Mouse (Mus musculus): Measurements from ENCODE around the gene Hnrnpul1. TPM values are rescaled to one million over a fixed set of nuclear protein-coding genes. Genes with fewer than 3 reads are reported as not detected.
"Not testable (repeated sequence)": the region's sequence is repeated elsewhere in the genome, so short reads cannot be mapped to it uniquely, and the experiment has no call there.

Hnrnpul1 gene
- polyA plus RNA-seq, 1 experiment from 2014 or later, result 39.6 TPM

DNA sequence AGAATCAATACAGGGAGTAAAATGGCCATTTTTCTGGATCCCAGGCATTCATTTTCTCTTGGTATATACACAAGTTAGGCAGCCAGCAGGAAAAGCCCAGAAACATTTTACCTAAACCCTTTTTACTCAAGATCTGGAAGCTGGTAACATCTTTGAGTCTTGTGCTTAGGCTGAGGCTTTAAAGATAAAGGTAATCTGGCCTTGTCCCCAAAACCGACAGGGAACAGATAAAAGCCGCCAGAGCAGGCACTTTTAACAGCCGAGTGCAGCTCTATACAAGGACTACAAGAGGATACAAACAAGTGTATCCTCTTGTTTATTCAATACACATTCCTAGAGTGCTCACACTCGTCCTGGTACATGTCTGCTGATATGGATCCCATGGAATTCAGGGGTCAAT, 19.6 kb downstream of the Hnrnpul1 start:
- no peaks in the 10 kb centered on the region for H3K4me1 ChIP-seq (ENCODE audit: control insufficient read depth, insufficient read depth, low read length)
- 49% methylated on average over 4 of the region's 4 CpGs for WGBS
- H3K4me2 ChIP-seq (ENCODE audit: low read depth, low read length), result no peak overlapping the region
- no peak overlapping the region for H3K9ac ChIP-seq (ENCODE audit: low read length)
- no peaks in the 10 kb centered on the region for H3K27me3 ChIP-seq (ENCODE audit: control insufficient read depth, insufficient read depth, low read length)
- ATAC-seq (ENCODE audit: insufficient read depth, low FRiP score), result no peak
- no peak overlapping the region for H3K4me3 ChIP-seq (replicated peaks; ENCODE audit: low read length)
- H3K27ac ChIP-seq (ENCODE audit: low read length), result no peak overlapping the region
- H3K9me3 ChIP-seq (replicated peaks; ENCODE audit: control insufficient read depth, low read length), result no peaks in the 10 kb centered on the region
- H3K36me3 ChIP-seq (ENCODE audit: control insufficient read depth, insufficient read depth, low read length), result peaks cover 49% of the 10 kb centered on the region

DNA sequence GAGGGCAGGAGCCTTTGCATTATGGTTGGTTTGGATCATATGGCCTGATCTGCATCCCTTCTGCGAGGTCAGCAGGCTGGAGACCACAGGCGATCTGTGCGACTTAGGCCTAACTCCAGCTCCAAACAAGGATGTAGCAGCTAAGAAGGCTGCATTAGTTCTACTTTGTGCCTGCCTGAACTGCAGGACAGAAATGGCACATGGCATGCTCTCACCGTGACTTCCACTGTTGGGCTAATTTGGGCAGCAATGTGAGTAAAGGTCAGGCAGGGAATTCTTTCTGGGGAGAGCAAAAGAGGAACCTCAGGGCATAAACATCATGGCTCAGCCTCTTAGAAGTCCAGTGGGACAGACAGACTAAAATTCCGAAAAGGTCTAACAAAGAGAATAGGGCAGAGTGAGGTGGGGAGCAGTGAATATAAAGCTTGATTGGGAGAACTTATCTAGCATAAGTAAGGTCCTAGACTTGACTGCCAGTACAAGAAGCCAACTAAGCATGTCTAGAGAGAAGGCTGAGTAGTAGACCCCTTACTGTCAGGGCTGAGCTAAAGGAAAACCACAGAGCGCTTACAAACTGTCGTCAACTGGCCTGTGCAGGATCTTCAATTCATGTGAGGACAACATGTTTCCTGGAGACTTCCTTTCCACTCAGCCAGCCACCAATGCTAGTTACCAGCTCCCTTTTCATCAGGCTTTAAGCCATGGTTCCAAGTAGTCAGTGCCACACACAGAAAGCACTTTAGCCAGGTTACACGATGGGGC, 23.1 kb downstream of the Hnrnpul1 start:
- Histone ChIP-seq H3K4me2 (ENCODE audit: low read depth, low read length) (no peak overlapping the region), H3K9me3 (replicated peaks; ENCODE audit: control insufficient read depth, low read length) (no peaks in the 10 kb centered on the region), H3K4me1 (ENCODE audit: control insufficient read depth, insufficient read depth, low read length) (no peaks in the 10 kb centered on the region), H3K9ac (ENCODE audit: low read length) (no peak overlapping the region), H3K36me3 (ENCODE audit: control insufficient read depth, insufficient read depth, low read length) (peaks cover 58% of the 10 kb centered on the region), H3K27ac (ENCODE audit: low read length) (no peak overlapping the region), H3K4me3 (replicated peaks; ENCODE audit: low read length) (no peak overlapping the region), H3K27me3 (ENCODE audit: control insufficient read depth, insufficient read depth, low read length) (no peaks in the 10 kb centered on the region)
- 89% methylated on average over 8 of the region's 8 CpGs for WGBS
- no peak for ATAC-seq (ENCODE audit: insufficient read depth, low FRiP score)

DNA sequence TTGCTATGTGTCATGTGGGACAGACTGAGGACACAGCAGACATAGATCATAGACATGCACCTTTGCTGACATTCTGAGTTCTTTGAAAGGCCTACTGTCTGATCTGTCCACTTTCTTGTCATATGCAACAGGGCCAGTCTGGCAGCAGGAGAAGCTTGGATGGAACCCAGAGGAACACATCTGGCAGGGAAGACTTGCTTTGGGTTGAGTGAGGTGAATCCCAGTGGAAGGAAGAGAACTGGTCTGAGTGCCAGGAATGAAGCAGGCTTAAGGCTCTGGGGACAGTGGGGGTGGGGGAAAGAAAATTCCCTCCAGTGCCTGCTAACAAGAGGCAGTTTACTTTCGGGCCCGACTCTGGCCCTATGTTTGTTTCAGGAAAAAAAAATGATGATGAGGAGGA, 24.7 kb downstream of the Hnrnpul1 start:
- peaks cover 65% of the 10 kb centered on the region for H3K36me3 ChIP-seq (ENCODE audit: control insufficient read depth, insufficient read depth, low read length)
- H3K4me2 ChIP-seq (ENCODE audit: low read depth, low read length), result no peak overlapping the region
- ATAC-seq (ENCODE audit: insufficient read depth, low FRiP score), result no peak
- no peak overlapping the region for H3K27ac ChIP-seq (ENCODE audit: low read length)
- no peaks in the 10 kb centered on the region for H3K27me3 ChIP-seq (ENCODE audit: control insufficient read depth, insufficient read depth, low read length)
- no peak overlapping the region for H3K4me3 ChIP-seq (replicated peaks; ENCODE audit: low read length)
- H3K9ac ChIP-seq (ENCODE audit: low read length), result no peak overlapping the region
- no peaks in the 10 kb centered on the region for H3K4me1 ChIP-seq (ENCODE audit: control insufficient read depth, insufficient read depth, low read length)
- H3K9me3 ChIP-seq (replicated peaks; ENCODE audit: control insufficient read depth, low read length), result no peaks in the 10 kb centered on the region
- WGBS, result 92% methylated on average over 2 of the region's 2 CpGs

DNA sequence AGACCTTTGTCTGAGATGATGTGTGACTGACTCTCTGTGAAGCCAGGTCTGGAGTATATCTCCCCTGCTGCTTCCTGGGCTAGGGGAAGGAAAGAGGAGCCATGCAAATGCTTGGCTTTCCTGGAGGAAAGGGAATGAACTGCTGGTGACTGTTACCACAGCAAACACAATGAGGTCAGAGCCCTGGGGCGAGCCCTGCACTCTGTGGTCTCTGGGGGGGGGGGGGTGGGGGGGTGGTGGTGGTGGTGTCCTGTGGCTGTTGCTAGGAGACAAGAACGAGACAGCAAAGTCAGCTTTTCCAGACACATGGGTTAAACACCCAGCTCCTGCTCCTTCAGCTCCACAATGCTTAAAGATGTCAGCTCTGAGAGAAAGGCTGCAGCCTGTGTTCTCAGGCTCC, 25.2 kb downstream of the Hnrnpul1 start:
- Histone ChIP-seq H3K4me1 (ENCODE audit: control insufficient read depth, insufficient read depth, low read length) (no peaks in the 10 kb centered on the region), H3K9ac (ENCODE audit: low read length) (no peak overlapping the region), H3K4me3 (replicated peaks; ENCODE audit: low read length) (no peak overlapping the region), H3K27ac (ENCODE audit: low read length) (no peak overlapping the region), H3K27me3 (ENCODE audit: control insufficient read depth, insufficient read depth, low read length) (no peaks in the 10 kb centered on the region), H3K9me3 (replicated peaks; ENCODE audit: control insufficient read depth, low read length) (no peaks in the 10 kb centered on the region), H3K36me3 (ENCODE audit: control insufficient read depth, insufficient read depth, low read length) (peaks cover 68% of the 10 kb centered on the region), H3K4me2 (ENCODE audit: low read depth, low read length) (no peak overlapping the region)
- 29% methylated on average over 2 of the region's 2 CpGs for WGBS
- no peak for ATAC-seq (ENCODE audit: insufficient read depth, low FRiP score)

DNA sequence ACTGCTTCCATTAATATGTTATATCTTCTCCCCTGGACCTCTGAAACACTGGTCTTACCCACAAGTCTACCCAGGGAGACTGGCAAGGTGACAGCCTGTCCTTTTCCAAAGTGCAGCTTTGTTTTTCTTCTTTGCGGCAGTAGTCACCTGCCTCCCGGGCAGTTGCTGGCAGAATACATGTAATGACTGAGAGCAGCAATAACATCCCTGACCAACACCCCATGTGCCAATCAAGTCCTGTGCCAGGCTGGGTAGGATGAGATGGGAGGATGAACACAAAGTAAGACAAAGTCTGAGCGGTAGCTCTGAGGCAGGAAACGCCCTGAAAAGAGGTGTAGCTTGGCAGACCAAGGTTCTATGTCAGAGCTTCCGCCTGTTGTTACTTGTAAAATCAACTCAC, 26.8 kb downstream of the Hnrnpul1 start:
- H3K4me2 ChIP-seq (ENCODE audit: low read depth, low read length), result no peak overlapping the region
- no peak overlapping the region for H3K4me3 ChIP-seq (replicated peaks; ENCODE audit: low read length)
- no peaks in the 10 kb centered on the region for H3K27me3 ChIP-seq (ENCODE audit: control insufficient read depth, insufficient read depth, low read length)
- no peak overlapping the region for H3K9ac ChIP-seq (ENCODE audit: low read length)
- no peak for ATAC-seq (ENCODE audit: insufficient read depth, low FRiP score)
- no peaks in the 10 kb centered on the region for H3K4me1 ChIP-seq (ENCODE audit: control insufficient read depth, insufficient read depth, low read length)
- no peaks in the 10 kb centered on the region for H3K9me3 ChIP-seq (replicated peaks; ENCODE audit: control insufficient read depth, low read length)
- no peak overlapping the region for H3K27ac ChIP-seq (ENCODE audit: low read length)
- H3K36me3 ChIP-seq (ENCODE audit: control insufficient read depth, insufficient read depth, low read length), result peaks cover 71% of the 10 kb centered on the region
- WGBS, result 89% methylated on average over 5 of the region's 5 CpGs

DNA sequence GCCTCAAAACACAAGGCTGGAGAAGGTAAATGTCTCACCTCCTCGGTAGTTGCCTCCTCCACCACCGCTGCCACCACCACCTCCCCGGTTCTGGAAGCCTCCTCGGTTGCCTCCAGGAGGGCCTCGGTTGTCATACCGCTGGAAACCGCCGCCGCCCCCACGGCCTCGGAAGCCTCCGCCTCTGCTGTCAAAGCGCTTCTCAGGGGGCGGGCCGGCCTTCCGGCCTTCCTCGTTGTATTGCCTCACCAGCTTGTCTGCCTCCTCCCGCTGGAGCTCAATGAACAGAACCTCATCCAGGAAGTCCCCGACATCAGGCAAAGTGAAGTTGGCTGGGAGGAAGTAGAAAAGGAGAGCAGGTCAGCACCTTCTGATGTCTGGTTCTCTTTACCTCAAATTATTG, 28.7 kb downstream of the Hnrnpul1 start:
- H3K9me3 ChIP-seq (replicated peaks; ENCODE audit: control insufficient read depth, low read length), result no peaks in the 10 kb centered on the region
- H3K27me3 ChIP-seq (ENCODE audit: control insufficient read depth, insufficient read depth, low read length), result no peaks in the 10 kb centered on the region
- H3K36me3 ChIP-seq (ENCODE audit: control insufficient read depth, insufficient read depth, low read length), result peaks cover 62% of the 10 kb centered on the region
- WGBS, result 82% methylated on average over 19 of the region's 19 CpGs
- no peak overlapping the region for H3K9ac ChIP-seq (ENCODE audit: low read length)
- no peak overlapping the region for H3K27ac ChIP-seq (ENCODE audit: low read length)
- no peak overlapping the region for H3K4me2 ChIP-seq (ENCODE audit: low read depth, low read length)
- ATAC-seq (ENCODE audit: insufficient read depth, low FRiP score), result no peak
- no peak overlapping the region for H3K4me3 ChIP-seq (replicated peaks; ENCODE audit: low read length)
- no peaks in the 10 kb centered on the region for H3K4me1 ChIP-seq (ENCODE audit: control insufficient read depth, insufficient read depth, low read length)

DNA sequence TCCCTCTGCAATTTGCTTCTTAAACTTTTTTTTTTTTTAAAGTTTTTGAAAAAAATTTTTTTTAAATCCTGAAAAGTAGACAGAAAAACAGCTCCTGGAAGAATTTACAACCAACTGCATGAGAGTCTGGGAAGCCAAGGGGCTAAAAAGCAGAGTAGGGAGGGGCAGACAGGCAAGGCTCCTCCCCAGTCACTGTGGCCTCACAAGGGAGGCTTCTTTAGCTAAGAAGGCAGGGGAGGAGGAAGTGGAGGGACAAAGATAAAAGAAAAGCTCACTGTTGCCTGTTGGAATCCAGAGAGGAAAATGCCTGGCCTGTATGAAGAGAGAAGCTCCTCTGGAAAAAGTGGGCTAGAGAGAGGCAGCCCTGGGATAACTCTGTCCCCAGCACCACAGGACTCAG, 32.8 kb downstream of the Hnrnpul1 start:
- H3K36me3 ChIP-seq (ENCODE audit: control insufficient read depth, insufficient read depth, low read length), result peaks cover 37% of the 10 kb centered on the region

DNA sequence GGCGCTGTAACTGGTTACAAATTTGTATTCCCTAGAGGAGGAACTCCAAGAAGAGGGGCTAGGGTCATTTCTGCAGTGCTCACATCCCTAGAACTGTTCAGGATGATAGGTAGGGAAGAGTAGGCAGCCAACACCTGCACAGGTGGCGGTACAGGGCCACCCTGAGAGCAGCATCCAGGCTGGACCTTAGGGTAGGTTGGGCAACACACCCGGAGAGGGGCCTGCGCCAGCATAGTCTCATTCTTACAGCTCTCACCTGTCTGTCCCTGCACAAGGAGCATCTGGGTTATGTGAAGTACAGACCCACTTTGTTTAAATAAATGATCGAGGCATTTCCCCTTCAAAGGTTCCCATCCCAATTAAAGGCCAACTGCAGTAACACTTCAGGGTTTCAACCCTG, 33.8 kb downstream of the Hnrnpul1 start:
- no peak for ATAC-seq (ENCODE audit: insufficient read depth, low FRiP score)
- Histone ChIP-seq H3K4me3 (replicated peaks; ENCODE audit: low read length) (no peak overlapping the region), H3K36me3 (ENCODE audit: control insufficient read depth, insufficient read depth, low read length) (peaks cover 34% of the 10 kb centered on the region), H3K4me1 (ENCODE audit: control insufficient read depth, insufficient read depth, low read length) (peaks cover 13% of the 10 kb centered on the region), H3K27ac (ENCODE audit: low read length) (no peak overlapping the region), H3K9ac (ENCODE audit: low read length) (no peak overlapping the region), H3K27me3 (ENCODE audit: control insufficient read depth, insufficient read depth, low read length) (no peaks in the 10 kb centered on the region), H3K4me2 (ENCODE audit: low read depth, low read length) (no peak overlapping the region), H3K9me3 (replicated peaks; ENCODE audit: control insufficient read depth, low read length) (no peaks in the 10 kb centered on the region)
- 85% methylated on average over 5 of the region's 5 CpGs for WGBS

More for the DNA sequence above, 32.8 kb downstream of the Hnrnpul1 start:
- H3K4me3 ChIP-seq (replicated peaks; ENCODE audit: low read length); H3K9ac ChIP-seq (ENCODE audit: low read length); H3K9me3 ChIP-seq (replicated peaks; ENCODE audit: control insufficient read depth, low read length); H3K4me2 ChIP-seq (ENCODE audit: low read depth, low read length); ATAC-seq (ENCODE audit: insufficient read depth, low FRiP score); H3K27ac ChIP-seq (ENCODE audit: low read length); H3K27me3 ChIP-seq (ENCODE audit: control insufficient read depth, insufficient read depth, low read length): not testable (repeated sequence)
- peaks cover 13% of the 10 kb centered on the region for H3K4me1 ChIP-seq (ENCODE audit: control insufficient read depth, insufficient read depth, low read length)

DNA sequence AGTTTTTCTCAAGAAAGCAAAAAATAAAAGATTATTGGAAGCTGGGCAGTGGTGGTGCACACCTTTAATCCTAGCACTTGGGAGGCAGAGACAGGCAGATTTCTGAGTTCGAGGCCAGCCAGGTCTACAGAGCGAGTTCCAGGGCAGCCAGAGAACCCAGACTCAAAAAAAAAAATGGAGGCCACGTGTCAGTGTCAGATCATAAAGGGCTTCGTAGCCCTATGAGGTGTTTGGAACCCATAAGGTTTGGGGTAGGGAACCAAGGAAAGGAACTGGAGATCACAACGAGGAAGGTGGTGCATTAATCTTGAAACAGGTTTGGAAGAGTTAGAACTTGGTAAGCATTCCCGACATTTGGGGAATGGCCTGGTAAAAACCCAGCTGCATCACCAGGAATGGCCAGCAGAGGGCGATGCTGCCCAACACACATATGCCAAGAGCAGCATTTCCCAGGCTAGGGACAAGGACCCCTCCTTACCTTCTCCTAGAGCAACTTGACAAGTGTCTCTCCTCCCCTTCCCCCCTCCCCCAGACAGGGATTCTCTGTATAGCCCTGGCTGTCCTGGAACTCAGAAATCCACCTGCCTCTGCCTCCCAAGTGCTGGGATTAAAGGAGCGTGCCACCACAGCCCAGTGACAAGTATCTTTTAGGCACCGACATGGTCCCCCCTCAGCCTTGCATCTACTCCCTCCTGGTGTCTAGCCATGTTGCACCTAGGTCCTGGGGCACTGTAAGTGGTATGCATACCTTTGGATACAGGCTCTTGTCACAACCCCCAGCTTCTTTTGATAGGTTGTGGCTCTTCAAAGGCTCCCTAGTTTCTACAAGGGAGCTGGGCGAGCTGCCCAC, 34.6 kb downstream of the Hnrnpul1 start:
- Histone ChIP-seq H3K9ac (ENCODE audit: low read length) (no peak overlapping the region), H3K9me3 (replicated peaks; ENCODE audit: control insufficient read depth, low read length) (no peaks in the 10 kb centered on the region), H3K27ac (ENCODE audit: low read length) (peak overlapping the region; percentile 91; the same call in 1 of the 2 replicates), H3K36me3 (ENCODE audit: control insufficient read depth, insufficient read depth, low read length) (peaks cover 32% of the 10 kb centered on the region), H3K4me1 (ENCODE audit: control insufficient read depth, insufficient read depth, low read length) (peaks cover 13% of the 10 kb centered on the region), H3K4me3 (replicated peaks; ENCODE audit: low read length) (no peak overlapping the region), H3K27me3 (ENCODE audit: control insufficient read depth, insufficient read depth, low read length) (no peaks in the 10 kb centered on the region), H3K4me2 (ENCODE audit: low read depth, low read length) (0 out of 2 replicates have a peak overlapping the region, but pooled peaks have one; percentile 94)
- 62% methylated on average over 10 of the region's 10 CpGs for WGBS
- ATAC-seq (ENCODE audit: insufficient read depth, low FRiP score), result no peak
